Mouse (Mus musculus) NIH3T3 (cell line): ENCODE measurements around the gene Magea8.
"Not testable (repeated sequence)": the region's sequence is repeated elsewhere in the genome, so short reads cannot be mapped to it uniquely, and the experiment has no call there.

Source experiments
- DNase-seq: peaks from one replicate; pipeline ENCODE4 v3.0.0-alpha.2; 2012; ENCODE audit warnings: low read depth

Magea8 gene

DNA sequence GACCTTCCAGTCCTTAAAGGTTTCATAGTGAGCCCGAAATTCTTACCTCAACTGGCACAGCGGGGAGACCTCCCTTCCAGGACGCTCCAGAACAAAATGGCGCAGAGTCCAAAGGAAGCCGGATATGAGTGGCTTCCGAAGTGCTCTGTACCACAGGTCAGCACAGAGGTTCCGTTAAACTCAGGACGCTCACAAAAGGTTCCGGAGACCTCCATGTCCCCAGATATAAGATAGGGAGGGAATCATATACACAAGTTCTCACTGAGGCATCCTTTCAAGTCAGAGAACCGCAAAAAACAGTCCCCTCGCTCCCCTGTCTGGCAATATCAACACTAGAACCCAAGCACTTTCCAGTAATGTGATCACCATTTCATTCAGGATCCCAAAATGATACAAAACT, at the start of gene Magea8:
Magea8 (minus strand) TSS at position 101 of the 400 bp plus-strand sequence.
- DNase-seq = not testable (repeated sequence)

DNA sequence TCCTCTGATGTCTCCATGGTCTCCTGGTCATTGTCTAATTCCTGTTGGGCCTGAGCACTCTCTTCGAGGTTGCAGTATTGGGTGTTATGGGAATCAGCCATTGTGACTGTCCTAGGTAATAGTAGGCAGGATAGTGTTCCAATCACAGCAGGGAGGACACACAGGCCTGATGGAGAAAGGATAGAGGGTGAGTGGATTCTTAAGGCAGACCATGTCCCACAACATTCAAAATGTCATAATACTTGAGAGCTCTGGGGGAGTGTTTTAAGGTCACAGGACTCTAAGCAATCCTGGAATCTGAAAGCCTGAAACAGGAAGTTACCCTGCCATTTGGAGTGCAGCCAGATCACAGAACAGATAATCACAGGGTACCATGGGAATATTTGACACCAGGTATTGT, 46.2 kb downstream of the Magea8 start, which contains the start of gene Magea3:
Magea3 (minus strand) TSS at position 101 of the 400 bp plus-strand sequence.
- DNase-seq = not testable (repeated sequence)

DNA sequence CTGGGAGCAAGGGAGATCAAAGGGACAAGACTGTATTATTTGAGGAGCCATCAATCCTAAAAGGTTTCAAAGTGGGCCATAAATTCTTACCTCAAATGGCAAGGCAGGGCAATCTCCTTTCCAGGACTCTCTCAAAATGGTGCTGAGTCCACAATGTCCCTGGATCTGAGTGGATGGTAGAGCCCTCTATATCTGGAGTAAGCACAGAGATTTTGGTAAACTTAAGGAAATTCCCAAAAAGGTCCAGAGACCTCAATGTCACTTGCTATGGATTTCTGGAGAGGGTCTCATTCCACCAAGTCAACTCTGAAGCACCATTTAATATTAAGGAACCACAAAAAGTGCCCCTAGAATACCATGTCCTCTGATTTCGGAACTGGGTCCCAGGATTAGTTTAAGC, 59.8 kb downstream of the Magea8 start, which contains the start of gene Magea6:
Magea6 (minus strand) TSS at position 101 of the 400 bp plus-strand sequence.
- DNase-seq = not testable (repeated sequence)
